Mouse (Mus musculus) c-Kit-positive CD71-positive TER-119-positive erythroid progenitor cells, embryonic 14.5 days (primary cell): ENCODE results near the gene Gm21822.
"Not testable (repeated sequence)": the region's sequence is repeated elsewhere in the genome, so short reads cannot be mapped to it uniquely, and the experiment has no call there.

Experiments
- DNase-seq: peaks from one replicate; pipeline ENCODE4 v3.0.0-alpha.2; 2013; ENCODE audit warnings: low spot score

Gm21822 gene

DNA sequence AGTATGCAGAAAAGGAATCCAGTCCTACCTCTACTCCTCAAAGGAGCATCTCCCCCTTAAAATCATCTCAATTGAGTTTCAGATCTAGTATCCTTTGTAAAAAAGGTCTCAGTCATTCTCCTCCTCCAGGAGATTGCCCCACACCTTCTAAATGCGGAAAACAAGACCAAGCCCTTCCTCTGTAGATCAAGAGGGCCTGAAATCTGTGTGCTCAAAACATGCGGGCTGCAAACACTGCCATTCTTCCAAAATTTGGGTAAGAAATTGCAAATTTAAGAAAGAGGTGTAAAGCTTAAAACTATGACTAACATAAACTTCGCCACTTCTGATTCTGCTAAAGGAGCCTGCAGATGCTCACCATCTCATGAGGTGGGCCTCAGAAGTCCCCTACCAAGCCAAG lies at the start of gene Gm21822:
Gene Gm21822 (plus strand): TSS at position 301 of the 400 bp plus-strand sequence.
- DNase-seq, result not testable (repeated sequence)
